Mouse (Mus musculus) neural tube, embryonic 10.5 days (tissue): ENCODE data around the gene Tceal7.
A peak's percentile ranks its signal among the peaks of the same experiment; 100 is the strongest.
"Not testable (repeated sequence)": the region's sequence is repeated elsewhere in the genome, so short reads cannot be mapped to it uniquely, and the experiment has no call there.

Experiments
- DNase-seq: peaks from one replicate; pipeline ENCODE4 v3.0.0-alpha.2; 2017; ENCODE audit warnings: low spot score; ENCODE audit errors: extremely low spot score

Tceal7 gene

DNA sequence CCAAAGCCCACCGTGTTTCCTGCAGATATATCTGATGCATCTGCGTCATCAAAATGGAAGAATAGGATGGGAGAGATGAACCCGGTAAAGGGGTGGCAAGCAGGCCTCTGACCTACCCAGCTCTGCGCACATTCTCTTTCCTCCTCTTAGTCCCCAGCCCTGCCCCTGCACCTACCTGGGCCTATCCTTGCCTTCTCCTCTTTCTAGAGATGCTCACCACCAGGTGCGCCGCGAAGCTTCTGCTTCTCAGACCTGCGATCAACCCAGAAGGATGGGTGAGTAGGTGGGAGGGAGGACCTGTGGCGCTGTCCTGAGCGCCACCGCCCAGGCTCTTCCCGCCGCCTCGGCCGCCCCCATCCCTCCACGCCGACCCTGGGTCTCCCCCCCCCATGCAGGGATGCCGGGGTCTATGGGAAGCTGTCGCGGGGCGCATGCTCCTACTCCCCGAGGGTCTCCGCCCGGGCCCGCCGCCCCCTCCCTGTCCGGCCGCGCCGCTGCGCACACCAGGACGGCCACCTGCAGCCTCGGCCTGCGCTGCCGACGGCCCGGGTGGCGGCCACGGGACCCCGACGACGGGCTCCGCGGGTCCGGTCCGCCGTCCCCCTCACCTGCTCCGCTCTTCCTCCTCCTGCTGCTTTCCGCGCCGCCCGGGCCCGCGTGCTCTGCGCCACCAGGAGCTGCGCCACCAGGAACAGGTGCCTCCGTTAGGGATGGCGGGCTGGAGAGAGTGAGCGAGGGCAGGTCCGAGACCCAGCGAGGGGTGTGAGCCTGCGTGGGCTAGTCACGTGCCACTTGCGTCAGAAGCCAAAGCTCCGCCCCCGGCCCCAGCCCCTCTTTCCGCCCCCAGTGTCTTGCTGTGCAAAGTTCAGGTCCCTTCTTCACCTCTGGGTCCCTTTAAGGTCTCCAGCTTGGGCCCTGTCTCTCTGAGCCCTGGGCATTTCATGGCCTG is at the start of gene Tceal7, which contains the start of gene Bex1:
TSS of gene Tceal7 (plus strand) at position 51 of the 949 bp plus-strand sequence.
TSS of gene Bex1 (minus strand) at position 785 of the 949 bp plus-strand sequence.
- DNase-seq = not testable (repeated sequence)

DNA sequence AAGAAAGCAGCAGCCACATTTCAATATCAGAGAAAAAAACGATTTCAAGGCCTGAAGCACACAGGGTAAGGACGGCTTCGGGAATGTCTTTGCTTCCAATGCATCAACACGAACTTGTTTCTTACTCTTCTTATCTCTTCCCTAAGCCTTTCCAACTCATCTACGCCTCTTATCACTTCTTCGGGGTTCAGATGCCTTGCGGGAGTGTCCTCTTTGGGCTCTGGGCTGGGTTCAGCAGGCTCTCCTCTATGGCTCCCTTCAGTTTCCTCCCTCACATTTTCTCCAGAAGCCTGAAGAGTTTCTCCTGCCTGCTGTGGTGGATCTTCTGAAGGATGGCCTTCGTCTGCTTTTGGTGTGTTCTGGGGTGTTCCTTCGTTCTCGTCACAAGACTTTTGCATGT is 44.0 kb upstream of the Tceal7 start:
- peak; percentile 15 for DNase-seq

DNA sequence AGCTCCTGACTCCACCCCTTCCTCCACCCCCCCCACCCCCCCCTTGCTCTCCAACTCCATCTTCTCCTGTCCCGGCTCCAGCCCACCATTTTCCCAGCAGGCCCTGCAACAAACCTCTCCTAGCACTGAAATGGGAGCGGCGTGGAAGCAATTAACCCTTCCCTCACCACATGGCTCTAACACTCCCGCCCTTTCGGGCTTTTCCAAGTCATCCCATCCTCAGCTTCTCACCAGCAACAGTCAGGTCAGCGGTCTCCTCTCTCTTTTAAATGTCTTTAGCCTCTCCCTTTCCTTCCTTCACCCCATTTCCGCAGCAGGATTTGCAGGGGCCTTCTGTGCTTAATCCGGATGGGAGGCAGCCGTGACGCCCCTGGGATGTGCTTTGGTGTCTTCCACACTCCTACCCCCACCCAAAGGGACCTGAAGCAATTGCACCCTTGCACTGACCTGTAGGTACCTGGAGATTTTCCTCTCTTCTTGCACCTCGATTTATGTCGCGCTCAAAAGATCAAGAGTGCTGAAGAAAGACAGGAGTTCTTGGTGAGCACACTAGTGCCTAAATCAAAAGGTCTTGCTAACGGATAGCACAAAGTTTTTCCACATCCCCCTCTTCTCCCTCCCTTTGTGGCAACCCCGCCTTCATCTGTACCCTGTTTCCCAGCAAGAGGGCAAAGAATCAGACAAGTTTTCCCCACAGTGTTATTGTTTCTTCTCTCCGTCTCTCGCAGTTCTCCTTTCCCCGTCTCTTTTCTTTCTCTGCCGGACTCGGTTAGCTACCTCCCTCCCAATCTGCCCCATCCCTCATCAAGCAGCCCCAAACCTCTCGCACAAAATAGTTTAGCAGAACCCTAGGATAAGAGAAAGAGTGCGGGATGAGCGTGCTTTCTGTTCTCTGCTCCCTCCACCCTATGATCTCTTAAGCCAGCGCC is 43.1 kb upstream of the Tceal7 start:
- peak; percentile 63 for DNase-seq

DNA sequence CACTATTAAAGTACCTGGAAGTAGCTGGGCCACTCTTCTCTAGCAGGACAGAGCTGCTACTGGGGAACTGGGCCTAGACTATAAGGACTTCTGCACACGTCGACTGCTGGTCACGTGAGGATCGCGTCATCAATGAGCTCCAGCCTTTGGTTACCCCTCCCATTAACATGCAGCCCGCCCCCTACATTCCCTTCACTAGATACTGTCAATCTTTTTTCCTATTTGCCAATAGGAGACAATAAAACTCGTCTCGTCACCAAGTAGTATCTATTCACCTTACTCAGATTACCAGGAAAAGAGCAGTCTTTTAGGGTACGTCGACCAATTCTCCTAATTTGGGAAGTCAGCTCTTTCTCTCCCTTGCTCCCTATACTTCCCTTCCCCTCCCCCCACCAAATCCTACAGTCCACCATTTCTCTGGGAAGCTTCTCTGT is 42.4 kb upstream of the Tceal7 start, which contains the start of gene Tceal8:
TSS of gene Tceal8 (minus strand) at position 225 of the 434 bp plus-strand sequence.
- peak; percentile 66 for DNase-seq

DNA sequence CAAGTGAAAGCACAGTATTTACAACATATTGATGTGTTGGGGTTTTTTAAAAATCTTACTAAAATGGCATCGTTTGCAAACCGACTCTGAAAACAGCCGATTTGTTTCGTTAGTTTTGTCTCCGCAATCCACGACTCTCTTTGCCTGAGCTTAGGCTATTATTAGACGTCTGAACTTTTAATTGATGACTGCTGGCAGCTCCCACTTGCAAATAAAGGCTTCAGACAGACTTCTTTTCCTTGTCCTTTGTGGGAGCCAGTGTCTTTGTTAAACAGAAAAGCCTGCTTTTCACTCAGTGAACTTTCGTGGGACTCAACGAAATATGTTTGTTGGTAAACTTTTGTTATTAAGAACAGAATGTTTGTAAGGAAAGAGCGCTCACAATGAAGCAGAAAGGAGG is 41.8 kb upstream of the Tceal7 start:
- DNase-seq = peak; percentile 15

DNA sequence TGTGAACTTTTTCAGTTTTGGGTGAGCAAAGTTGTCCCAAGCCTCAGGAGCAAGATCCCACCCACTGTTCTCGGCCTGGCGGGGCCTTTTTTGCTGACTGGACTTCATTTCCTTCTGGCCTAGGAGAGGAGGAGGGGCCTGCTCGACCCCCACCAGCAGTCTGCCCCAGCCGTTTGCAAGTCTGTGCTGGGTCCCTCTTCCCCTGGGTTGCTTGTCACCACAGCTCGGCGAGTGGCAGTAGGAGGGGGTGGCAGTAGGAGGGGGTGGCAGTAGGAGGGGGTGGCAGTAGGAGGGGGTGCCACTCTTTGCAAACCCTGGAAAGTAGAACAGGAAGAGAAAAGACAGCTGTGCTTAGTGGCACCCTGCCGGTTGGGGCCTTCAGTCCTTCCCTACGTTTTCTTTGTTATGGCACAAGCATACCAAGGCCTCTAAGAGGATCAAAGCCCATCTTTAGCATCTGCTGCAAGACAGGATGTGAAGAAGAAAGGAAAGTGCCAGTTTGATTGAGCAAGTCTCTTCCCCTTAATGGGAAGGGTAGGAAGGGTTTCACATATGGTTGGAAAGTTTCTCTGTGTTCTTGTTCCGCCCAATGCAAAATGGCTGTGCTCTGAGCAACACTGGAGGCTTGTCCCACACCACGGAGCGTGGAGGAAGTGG is 33.6 kb upstream of the Tceal7 start:
- peak; percentile 16 for DNase-seq

DNA sequence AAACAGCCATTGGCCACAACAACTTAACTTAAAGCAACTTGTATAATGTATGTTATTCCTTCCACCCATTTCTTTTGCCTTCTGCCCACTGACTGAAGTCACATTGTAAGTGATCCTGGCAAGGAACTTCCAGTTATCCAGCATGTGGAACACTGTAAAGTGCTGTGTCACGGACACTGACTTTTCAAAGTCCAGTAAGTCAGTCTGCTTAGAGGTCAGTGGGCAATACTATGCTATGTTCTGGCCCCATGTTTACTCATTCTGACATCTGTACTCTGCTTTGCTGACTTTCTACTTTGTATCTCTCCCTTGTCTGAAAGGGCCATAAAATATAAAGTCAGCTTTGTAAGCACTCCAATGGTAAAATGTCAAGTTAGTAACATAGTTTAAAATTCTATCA is 31.5 kb upstream of the Tceal7 start:
- no peak for DNase-seq

DNA sequence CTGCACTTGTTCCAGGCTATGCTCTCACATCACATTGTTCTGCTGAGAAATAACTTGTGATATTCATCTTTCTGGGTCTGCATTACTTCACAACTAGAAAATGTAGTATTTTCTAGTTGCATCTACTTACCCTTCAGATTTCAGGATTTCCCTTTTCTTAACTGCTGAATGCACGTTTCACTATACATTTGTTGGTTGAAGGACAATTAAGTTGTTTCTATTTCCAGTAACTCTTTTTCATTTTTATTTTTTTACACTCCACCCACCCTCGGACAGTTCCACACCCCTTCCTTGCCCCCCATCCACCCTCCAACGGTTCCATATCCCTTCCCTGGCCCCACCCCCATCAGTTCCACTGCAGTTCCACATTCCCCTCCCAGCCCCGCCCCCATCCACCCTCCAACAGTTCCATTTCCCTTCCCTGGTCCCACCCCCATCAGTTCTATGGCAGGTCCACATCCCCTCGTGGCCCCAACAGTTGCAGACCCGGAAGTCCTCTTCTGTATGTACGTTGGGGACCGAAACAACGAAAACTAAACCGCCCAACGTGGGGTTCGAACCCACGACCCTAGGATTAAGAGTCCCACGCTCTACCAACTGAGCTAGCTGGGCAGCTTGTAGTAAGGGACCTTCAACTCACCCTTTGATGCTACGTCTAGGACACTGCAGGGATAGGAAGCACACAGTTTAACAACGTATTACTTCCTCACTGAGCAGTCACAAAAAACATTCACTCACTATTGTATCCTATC is 19.2 kb upstream of the Tceal7 start:
- DNase-seq = no peak

DNA sequence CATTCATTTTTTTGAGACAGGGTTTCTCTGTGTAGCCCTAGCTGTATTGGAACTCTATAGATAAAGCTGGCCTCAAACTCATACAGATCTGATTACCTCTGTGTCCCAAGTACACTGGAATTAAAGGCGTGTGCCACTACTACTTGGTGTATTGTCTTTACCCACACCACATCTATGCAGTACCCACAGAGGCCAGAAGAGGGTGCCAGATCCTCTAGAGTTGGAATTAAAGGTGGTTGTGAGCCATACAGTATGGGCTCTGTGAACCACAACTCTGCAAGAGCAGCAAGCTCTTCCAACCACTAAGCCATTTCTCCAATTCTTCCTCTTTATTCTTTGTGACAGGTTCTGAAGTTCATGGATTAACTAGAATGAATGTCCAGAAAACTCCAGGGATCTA is 17.7 kb upstream of the Tceal7 start:
- DNase-seq = peak; percentile 26

DNA sequence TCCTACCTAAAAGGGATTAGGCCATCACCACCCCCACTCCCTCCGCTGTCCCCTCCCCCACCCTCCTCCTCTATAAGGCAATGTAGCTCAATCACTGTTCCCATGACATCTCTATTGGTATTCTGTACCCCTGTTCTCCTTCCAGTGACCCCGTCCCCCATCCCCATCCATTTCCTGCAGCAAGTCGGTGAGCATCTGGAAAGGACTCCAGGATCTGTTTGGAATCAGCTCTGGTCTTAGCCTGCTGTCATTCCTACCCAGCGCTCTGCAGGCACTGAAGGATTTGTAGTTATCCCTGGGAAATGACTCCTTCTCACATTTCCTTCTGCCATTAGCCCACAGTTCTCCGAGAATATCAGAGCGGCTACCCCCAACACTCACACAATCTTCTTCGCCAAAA is 11.3 kb upstream of the Tceal7 start:
- DNase-seq = no peak

DNA sequence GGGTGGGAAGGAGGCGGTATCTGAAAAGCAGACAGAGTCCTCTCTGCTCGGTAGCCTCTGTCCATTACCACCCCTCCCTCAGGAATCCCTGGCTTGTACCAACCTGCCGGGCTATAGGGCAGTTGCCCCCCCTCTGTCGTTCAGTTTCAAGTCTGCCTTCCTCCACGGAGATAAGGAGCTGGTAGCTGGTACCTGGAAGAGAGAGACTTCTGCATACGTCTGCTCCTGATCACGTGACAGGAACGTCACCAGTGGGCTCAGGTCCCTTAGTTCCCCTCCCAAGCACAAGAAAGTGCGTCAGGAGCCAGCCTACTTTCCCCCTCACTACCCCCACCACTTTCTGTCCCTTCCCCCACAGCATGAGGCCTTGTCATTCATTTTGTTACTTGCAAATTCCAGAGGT is 10.9 kb upstream of the Tceal7 start, which contains the start of gene Tceal5:
TSS of gene Tceal5 (minus strand) at position 213 of the 403 bp plus-strand sequence.
- DNase-seq = peak; percentile 29

DNA sequence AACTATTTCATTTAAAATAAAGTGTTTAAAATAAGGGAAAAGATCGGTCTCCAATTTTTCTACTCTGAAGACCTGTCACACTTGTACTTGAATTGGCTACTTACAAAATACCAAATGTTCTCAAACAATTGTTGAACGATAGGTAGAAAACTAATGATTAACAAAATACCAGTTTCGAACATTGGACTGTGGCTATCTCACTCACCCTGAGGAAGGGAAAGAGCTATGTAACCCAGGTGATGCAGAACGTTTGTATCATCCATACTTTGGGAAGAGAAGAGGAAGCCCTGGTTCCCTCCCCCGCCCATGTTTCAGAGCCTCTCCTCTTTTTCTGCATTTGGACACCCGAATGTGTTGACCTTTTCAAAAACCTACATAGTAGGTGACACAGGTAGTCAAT is 10.2 kb upstream of the Tceal7 start:
- no peak for DNase-seq

DNA sequence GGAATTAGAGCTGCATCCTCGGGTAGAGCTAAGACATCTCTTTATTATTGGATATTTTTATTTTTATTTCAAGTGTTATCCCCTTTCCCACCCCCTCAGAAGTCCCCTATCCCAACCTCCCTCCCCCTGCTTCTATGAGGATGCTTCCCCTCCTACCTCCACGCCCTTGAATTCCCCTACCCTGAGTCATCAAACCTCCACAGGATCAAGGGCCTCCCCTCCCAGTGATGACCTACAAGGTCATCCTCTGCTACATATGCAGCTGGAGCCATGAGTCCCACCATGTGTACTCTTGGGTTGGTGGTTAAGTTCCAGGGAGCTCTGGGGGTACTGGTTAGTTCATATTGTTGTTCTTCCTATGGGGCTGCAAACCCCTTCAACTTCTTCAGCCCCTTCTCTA is 1.2 kb upstream of the Tceal7 start:
- DNase-seq = no peak

DNA sequence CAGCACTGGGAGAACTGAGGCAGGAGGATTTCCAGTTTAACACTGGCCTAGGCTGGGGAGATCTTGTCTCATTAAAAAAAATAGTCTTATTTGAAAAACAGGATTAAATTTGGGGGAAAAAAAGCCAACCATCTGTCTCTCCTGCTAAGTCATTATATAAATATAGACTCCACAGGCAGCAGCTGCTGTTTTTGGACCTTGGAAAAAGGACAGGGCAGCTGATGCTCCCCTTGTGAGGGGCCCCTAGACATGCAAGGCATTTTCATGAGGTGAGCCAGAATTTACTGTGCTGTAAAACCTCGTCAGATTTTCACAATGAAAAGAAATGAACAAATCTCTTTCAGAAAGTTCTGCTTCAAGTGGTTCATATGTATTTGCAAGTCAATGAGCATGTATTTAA is 1.7 kb downstream of the Tceal7 start:
- DNase-seq = no peak

DNA sequence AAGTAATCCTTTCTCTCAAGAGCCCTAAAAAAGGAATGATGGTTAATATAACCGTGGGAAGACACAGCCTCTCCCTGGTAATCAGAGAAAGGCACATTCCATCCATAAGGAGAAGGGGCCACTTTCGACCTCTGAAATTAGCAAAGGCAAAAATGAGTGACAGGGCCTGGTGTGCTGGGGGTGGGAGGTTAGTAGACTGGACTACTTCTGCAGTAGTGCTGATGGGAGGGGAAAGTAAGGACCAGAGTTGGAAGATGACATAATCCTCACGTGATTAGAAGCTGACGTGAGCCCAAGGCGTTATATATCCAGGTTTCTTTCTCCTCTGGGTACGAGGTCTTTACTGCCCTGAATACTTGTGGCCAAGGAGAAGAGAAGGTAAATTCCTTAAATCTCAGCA is 9.1 kb downstream of the Tceal7 start:
- DNase-seq = no peak

DNA sequence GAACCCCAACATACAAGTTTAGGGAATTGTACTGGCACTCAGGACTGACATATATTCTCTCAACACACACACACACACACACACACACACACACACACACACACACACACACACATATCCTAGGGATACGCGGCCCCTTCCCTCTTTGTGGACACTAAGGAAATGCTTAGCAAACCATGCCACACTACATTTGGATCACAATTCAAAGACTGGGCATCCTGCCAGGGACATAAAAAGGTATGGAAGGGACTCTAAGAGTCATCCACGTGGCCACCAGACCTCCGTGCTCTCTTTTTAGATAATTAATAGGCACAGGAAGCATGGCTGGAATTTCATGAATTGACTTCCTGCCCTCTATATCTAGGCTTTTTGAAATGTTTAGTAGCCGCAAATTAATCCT is 13.2 kb downstream of the Tceal7 start:
- DNase-seq = no peak

DNA sequence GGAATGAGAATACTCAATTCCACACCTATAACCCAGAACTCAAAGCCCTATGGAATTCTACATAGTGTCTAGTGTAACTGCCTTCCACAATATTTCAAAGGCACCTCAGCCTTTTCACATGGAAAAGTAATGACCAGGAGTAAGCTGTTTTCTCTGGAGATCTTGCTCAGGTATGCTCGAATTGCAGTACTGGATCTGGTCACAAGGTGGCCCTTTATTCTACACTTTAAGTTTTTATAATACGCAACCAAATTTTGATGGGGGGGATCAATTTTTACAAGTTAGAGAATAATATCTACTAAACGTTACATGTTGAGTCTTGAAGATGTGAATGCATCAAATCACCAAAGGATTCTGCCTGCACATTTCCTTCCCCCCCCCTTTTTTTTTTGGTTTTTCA is 23.5 kb downstream of the Tceal7 start:
- DNase-seq = peak; percentile 13

DNA sequence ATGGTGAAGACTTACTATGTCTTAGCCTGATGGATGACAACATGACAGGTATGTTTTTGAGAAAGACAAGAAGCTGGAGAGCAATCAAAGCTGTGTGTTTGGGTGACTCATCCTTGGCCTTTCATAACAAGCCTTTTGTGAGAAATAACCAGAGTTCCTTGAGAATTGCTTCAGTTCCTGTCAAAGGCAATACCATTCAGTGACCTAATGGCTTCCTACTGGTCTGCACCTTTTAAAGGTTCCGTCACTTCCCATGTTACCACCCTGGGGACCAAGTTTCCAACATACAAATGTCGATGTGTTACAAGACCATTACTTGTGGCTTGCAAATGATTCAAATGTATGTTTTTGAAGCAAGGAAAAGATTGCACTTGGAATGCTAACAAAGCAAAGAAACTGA is 28.6 kb downstream of the Tceal7 start:
- no peak for DNase-seq

DNA sequence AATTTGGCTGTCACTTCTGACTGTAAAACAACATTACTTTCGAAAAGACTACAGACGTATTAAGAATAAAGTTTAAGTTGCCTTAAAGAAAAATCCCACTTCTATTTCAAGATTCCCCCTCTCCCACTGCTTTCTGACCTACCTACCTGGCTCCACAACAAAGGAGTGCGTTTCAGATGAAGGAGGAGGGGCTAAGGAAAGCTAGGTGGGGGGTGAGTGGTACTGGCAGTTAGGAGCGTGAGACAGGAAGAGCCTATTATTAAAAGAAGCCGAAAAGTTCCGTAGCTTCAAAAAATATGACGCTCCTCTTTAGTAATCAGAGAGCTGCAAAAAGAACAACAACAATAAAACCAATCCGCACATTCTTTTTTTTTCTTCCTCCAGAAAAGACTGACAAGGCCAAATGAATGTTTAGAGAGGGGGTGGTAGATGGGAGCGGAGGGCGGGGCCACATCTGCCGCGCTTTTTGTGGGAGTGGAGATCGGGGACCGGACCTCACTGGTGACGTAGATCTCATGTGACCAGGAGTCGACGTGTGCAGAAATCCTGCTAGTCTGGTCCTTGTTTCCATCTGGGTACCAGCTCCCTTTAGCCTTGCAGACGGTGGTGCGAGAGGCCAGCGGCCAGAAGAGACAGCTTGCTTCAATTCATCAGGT is 30.1 kb downstream of the Tceal7 start, which contains the start of gene Tceal9:
TSS of gene Tceal9 (plus strand) at position 506 of the 656 bp plus-strand sequence.
- peak; percentile 67 for DNase-seq
